Mouse (Mus musculus): Measurements from ENCODE around the gene Espn. TPM values are rescaled to one million over a fixed set of nuclear protein-coding genes. Genes with fewer than 3 reads are reported as not detected.
A peak's percentile ranks its signal among the peaks of the same experiment; 100 is the strongest.

Gene Espn
- total RNA-seq, 1 experiment = 5.6 TPM

- Histone ChIP-seq H3K9me3 (ENCODE audit: control insufficient read depth, insufficient read depth, low read depth, low read length) (no peaks in the 10 kb centered on the region), H3K4me3 (ENCODE audit: insufficient read depth in 1 of 2, low read depth in 1 of 2, low read length in 2 of 2, poor library complexity in 1 of 2, severe bottlenecking in 1 of 2) (no peak overlapping the region), H3K4me1 (ENCODE audit: control insufficient read depth in 2 of 2, insufficient read depth in 2 of 2, low read length in 2 of 2, poor library complexity in 1 of 2) (peaks cover 0 to 6% of the 10 kb centered on the region in 2 experiments; a peak in 1 of 4 replicates), H3K36me3 (ENCODE audit: control insufficient read depth, insufficient read depth, low read length, poor library complexity, severe bottlenecking) (no peaks in the 10 kb centered on the region), H3K9ac (ENCODE audit: insufficient read depth, low read depth, low read length, poor library complexity, severe bottlenecking) (no peak overlapping the region), H3K27ac (ENCODE audit: insufficient read depth, low read depth, low read length, poor library complexity, severe bottlenecking) (no peak overlapping the region)
- TF ChIP-seq ZC3H11A (IDR thresholded peaks at IDR 0.05; ENCODE audit: borderline replicate concordance, low read depth, low read length) = peak; percentile 69
- no peak for TF ChIP-seq MAFK (IDR thresholded peaks at IDR 0.05; ENCODE audit: insufficient read depth, low read depth, low read length)
- no peak for TF ChIP-seq ZNF384 (IDR thresholded peaks at IDR 0.05; ENCODE audit: low read depth, low read length)
- no peak for TF ChIP-seq HCFC1 (IDR thresholded peaks at IDR 0.05; ENCODE audit: borderline replicate concordance, insufficient read depth, low read length)
- in situ Hi-C loops (cut with MboI; ENCODE audit: low sequenced_read_pairs in 2 of 2, unreplicated experiment in 2 of 2) = no loop called here
- peak; percentile 82 for DNase-seq (ENCODE audit: low read depth, low spot score)
Measured at GRCm38 (mm10) chr4:152173041-152173440, 20.9 kb upstream of the Espn start.

GRCm38 (mm10) chr4:152171543-152171942, 19.4 kb upstream of the Espn start:
- peak; percentile 54 for DNase-seq (ENCODE audit: low read depth, low spot score)
- H3K4me1 ChIP-seq (ENCODE audit: control insufficient read depth in 2 of 2, insufficient read depth in 2 of 2, low read length in 2 of 2, poor library complexity in 1 of 2) = peaks cover 0 to 6% of the 10 kb centered on the region in 2 experiments; a peak in 1 of 4 replicates
- no peaks in the 10 kb centered on the region for H3K9me3 ChIP-seq (ENCODE audit: control insufficient read depth, insufficient read depth, low read depth, low read length)
- TF ChIP-seq HCFC1 (IDR thresholded peaks at IDR 0.05; ENCODE audit: borderline replicate concordance, insufficient read depth, low read length) = no peak
- TF ChIP-seq MAFK (IDR thresholded peaks at IDR 0.05; ENCODE audit: insufficient read depth, low read depth, low read length) = no peak
- TF ChIP-seq ZC3H11A (IDR thresholded peaks at IDR 0.05; ENCODE audit: borderline replicate concordance, low read depth, low read length) = no peak
- no peak for TF ChIP-seq CHD2 (IDR thresholded peaks at IDR 0.05; ENCODE audit: low read depth, low read length)
- TF ChIP-seq ZNF384 (IDR thresholded peaks at IDR 0.05; ENCODE audit: low read depth, low read length) = no peak
- H3K27ac ChIP-seq (ENCODE audit: insufficient read depth, low read depth, low read length, poor library complexity, severe bottlenecking) = no peak overlapping the region
- no peaks in the 10 kb centered on the region for H3K36me3 ChIP-seq (ENCODE audit: control insufficient read depth, insufficient read depth, low read length, poor library complexity, severe bottlenecking)
- no peak overlapping the region for H3K4me3 ChIP-seq (ENCODE audit: insufficient read depth in 1 of 2, low read depth in 1 of 2, low read length in 2 of 2, poor library complexity in 1 of 2, severe bottlenecking in 1 of 2)
- H3K9ac ChIP-seq (ENCODE audit: insufficient read depth, low read depth, low read length, poor library complexity, severe bottlenecking) = no peak overlapping the region
- in situ Hi-C loops (cut with MboI; ENCODE audit: low sequenced_read_pairs in 2 of 2, unreplicated experiment in 2 of 2) = no loop called here

- Histone ChIP-seq H3K4me1 (ENCODE audit: control insufficient read depth in 2 of 2, insufficient read depth in 2 of 2, low read length in 2 of 2, poor library complexity in 1 of 2) (peaks cover 0 to 7% of the 10 kb centered on the region in 2 experiments; a peak in 1 of 4 replicates), H3K9me3 (ENCODE audit: control insufficient read depth, insufficient read depth, low read depth, low read length) (no peaks in the 10 kb centered on the region), H3K27ac (ENCODE audit: insufficient read depth, low read depth, low read length, poor library complexity, severe bottlenecking) (peak overlapping the region; percentile 42; the same call in 1 of the 2 replicates), H3K9ac (ENCODE audit: insufficient read depth, low read depth, low read length, poor library complexity, severe bottlenecking) (peak overlapping the region; percentile 64; the same call in 1 of the 2 replicates), H3K4me3 (ENCODE audit: insufficient read depth in 1 of 2, low read depth in 1 of 2, low read length in 2 of 2, poor library complexity in 1 of 2, severe bottlenecking in 1 of 2) (peak overlapping the region; percentile 35 to 43), H3K36me3 (ENCODE audit: control insufficient read depth, insufficient read depth, low read length, poor library complexity, severe bottlenecking) (no peaks in the 10 kb centered on the region)
- no peak for DNase-seq (ENCODE audit: low read depth, low spot score)
- TF ChIP-seq MAFK (IDR thresholded peaks at IDR 0.05; ENCODE audit: insufficient read depth, low read depth, low read length) = no peak
- no peak for TF ChIP-seq ZC3H11A (IDR thresholded peaks at IDR 0.05; ENCODE audit: borderline replicate concordance, low read depth, low read length)
- TF ChIP-seq ZNF384 (IDR thresholded peaks at IDR 0.05; ENCODE audit: low read depth, low read length) = no peak
- in situ Hi-C loops (cut with MboI; ENCODE audit: low sequenced_read_pairs in 2 of 2, unreplicated experiment in 2 of 2) = no loop called here
Measured at GRCm38 (mm10) chr4:152170286-152170685, 18.1 kb upstream of the Espn start.

- in situ Hi-C loops (cut with MboI; ENCODE audit: low sequenced_read_pairs in 2 of 2, unreplicated experiment in 2 of 2) = no loop called here
- TF ChIP-seq ZC3H11A (IDR thresholded peaks at IDR 0.05; ENCODE audit: borderline replicate concordance, low read depth, low read length) (no peak), MAFK (IDR thresholded peaks at IDR 0.05; ENCODE audit: insufficient read depth, low read depth, low read length) (no peak), CHD2 (IDR thresholded peaks at IDR 0.05; ENCODE audit: low read depth, low read length) (no peak)
- DNase-seq (ENCODE audit: low read depth, low spot score) = no peak
Measured at GRCm38 (mm10) chr4:152169103-152169502, 16.9 kb upstream of the Espn start.

GRCm38 (mm10) chr4:152168052-152168451, 15.9 kb upstream of the Espn start:
- Histone ChIP-seq H3K4me3 (ENCODE audit: insufficient read depth in 1 of 2, low read depth in 1 of 2, low read length in 2 of 2, poor library complexity in 1 of 2, severe bottlenecking in 1 of 2) (no peak overlapping the region), H3K9ac (ENCODE audit: insufficient read depth, low read depth, low read length, poor library complexity, severe bottlenecking) (peak overlapping the region; percentile 9; the same call in 1 of the 2 replicates), H3K9me3 (ENCODE audit: control insufficient read depth, insufficient read depth, low read depth, low read length) (no peaks in the 10 kb centered on the region), H3K4me1 (ENCODE audit: control insufficient read depth in 2 of 2, insufficient read depth in 2 of 2, low read length in 2 of 2, poor library complexity in 1 of 2) (peaks cover 0 to 8% of the 10 kb centered on the region in 2 experiments; a peak in 1 of 4 replicates), H3K36me3 (ENCODE audit: control insufficient read depth, insufficient read depth, low read length, poor library complexity, severe bottlenecking) (no peaks in the 10 kb centered on the region), H3K27ac (ENCODE audit: insufficient read depth, low read depth, low read length, poor library complexity, severe bottlenecking) (no peak overlapping the region)
- DNase-seq (ENCODE audit: low read depth, low spot score) = no peak
- TF ChIP-seq CHD2 (IDR thresholded peaks at IDR 0.05; ENCODE audit: low read depth, low read length) (no peak), ZC3H11A (IDR thresholded peaks at IDR 0.05; ENCODE audit: borderline replicate concordance, low read depth, low read length) (no peak), ZNF384 (IDR thresholded peaks at IDR 0.05; ENCODE audit: low read depth, low read length) (no peak), MAFK (IDR thresholded peaks at IDR 0.05; ENCODE audit: insufficient read depth, low read depth, low read length) (no peak), HCFC1 (IDR thresholded peaks at IDR 0.05; ENCODE audit: borderline replicate concordance, insufficient read depth, low read length) (no peak)
- in situ Hi-C loops (cut with MboI; ENCODE audit: low sequenced_read_pairs in 2 of 2, unreplicated experiment in 2 of 2) = no loop called here

More at GRCm38 (mm10) chr4:152169103-152169502, 16.9 kb upstream of the Espn start:
- Histone ChIP-seq H3K4me1 (ENCODE audit: control insufficient read depth in 2 of 2, insufficient read depth in 2 of 2, low read length in 2 of 2, poor library complexity in 1 of 2) (peaks cover 0 to 8% of the 10 kb centered on the region in 2 experiments; a peak in 1 of 4 replicates), H3K9ac (ENCODE audit: insufficient read depth, low read depth, low read length, poor library complexity, severe bottlenecking) (peak overlapping the region; percentile 64; the same call in 1 of the 2 replicates), H3K27ac (ENCODE audit: insufficient read depth, low read depth, low read length, poor library complexity, severe bottlenecking) (no peak overlapping the region), H3K4me3 (ENCODE audit: insufficient read depth in 1 of 2, low read depth in 1 of 2, low read length in 2 of 2, poor library complexity in 1 of 2, severe bottlenecking in 1 of 2) (peak overlapping the region in 1 of 2 experiments; percentile 16; a peak in 1 of 4 replicates), H3K36me3 (ENCODE audit: control insufficient read depth, insufficient read depth, low read length, poor library complexity, severe bottlenecking) (no peaks in the 10 kb centered on the region), H3K9me3 (ENCODE audit: control insufficient read depth, insufficient read depth, low read depth, low read length) (no peaks in the 10 kb centered on the region)
